ENCODE assay signal across 8 mouse cellular contexts in genomic region chr4:133423108-133423507, GRCm38 (mm10). TPM values are rescaled to one million over a fixed set of nuclear protein-coding genes. Genes with fewer than 3 reads are reported as not detected.
DNase-seq lines count a peak whose midpoint lies in the region; ATAC-seq and TF ChIP-seq lines count a peak whose summit lies in the region.

No protein-coding gene starts in this region.

- H3K4me2 ChIP-seq in hindbrain, embryonic 15.5 days, result no peak overlapping the region
- H3K4me2 ChIP-seq in limb, embryonic 13.5 days (replicated peaks), result no peak overlapping the region

- no peak overlapping the region for H3K27ac ChIP-seq in hindbrain, embryonic 15.5 days (replicated peaks)
- H3K27ac ChIP-seq in limb, embryonic 13.5 days, result peak overlapping the region; percentile 28; the same call in 1 of the 2 replicates

- peaks cover 26% of the 10 kb centered on the region for H3K4me1 ChIP-seq in G1E (ENCODE audit: insufficient read depth, low read depth, low read length)
- H3K4me1 ChIP-seq in hindbrain, embryonic 15.5 days (replicated peaks), result no peaks in the 10 kb centered on the region
- H3K4me1 ChIP-seq in limb, embryonic 13.5 days, result peaks cover 15% of the 10 kb centered on the region; the same call in 1 of the 2 replicates

- H3K4me3 ChIP-seq in G1E (ENCODE audit: low read depth, low read length), result no peak overlapping the region
- H3K4me3 ChIP-seq in hindbrain, embryonic 15.5 days, result no peak overlapping the region
- H3K4me3 ChIP-seq in limb, embryonic 13.5 days, result no peak overlapping the region

- H3K9ac ChIP-seq in hindbrain, embryonic 15.5 days, result no peak overlapping the region
- H3K9ac ChIP-seq in limb, embryonic 13.5 days, result no peak overlapping the region

- peak; percentile 48 for DNase-seq in kidney, adult 18-20 months
- no peak for DNase-seq in kidney, adult 11 months
- DNase-seq in G1E (ENCODE audit: low spot score), result peak; percentile 28

- TF ChIP-seq CTCF in G1E (IDR thresholded peaks at IDR 0.05; ENCODE audit: low read depth, low read length), result peak; percentile 93

- no peak for ATAC-seq in G1E (ENCODE audit: extremely low read depth, insufficient number of reproducible peaks, low FRiP score, poor library complexity, severe bottlenecking)
- peak; percentile 37 for ATAC-seq in common myeloid progenitor, adult 5-6 weeks (replicated peaks; ENCODE audit: low read depth, poor library complexity, severe bottlenecking)
- peak; percentile 49; the same call in 1 of the 2 replicates for ATAC-seq in hindbrain, embryonic 15.5 days (ENCODE audit: low FRiP score, low read depth)
- ATAC-seq in limb, embryonic 13.5 days (ENCODE audit: low FRiP score, low read depth), result no peak
- peak; percentile 43; the same call in 1 of the 2 replicates for ATAC-seq in neutrophil, adult 5-6 weeks (ENCODE audit: extremely low read depth, insufficient number of reproducible peaks, low FRiP score, poor library complexity, severe bottlenecking)
- ATAC-seq in activated CD4-positive, CD25-positive, alpha-beta regulatory T cell, adult 4 months, result no peak

- H3K27me3 ChIP-seq in G1E (ENCODE audit: insufficient read depth, low read length), result peaks cover 10% of the 10 kb centered on the region; the same call in 1 of the 2 replicates
- no peaks in the 10 kb centered on the region for H3K27me3 ChIP-seq in hindbrain, embryonic 15.5 days
- H3K27me3 ChIP-seq in limb, embryonic 13.5 days, result no peaks in the 10 kb centered on the region

- H3K36me3 ChIP-seq in G1E (replicated peaks), result peaks cover 59% of the 10 kb centered on the region
- peaks cover 14% of the 10 kb centered on the region; the same call in 1 of the 2 replicates for H3K36me3 ChIP-seq in hindbrain, embryonic 15.5 days
- H3K36me3 ChIP-seq in limb, embryonic 13.5 days, result peaks cover 39% of the 10 kb centered on the region

- 48% methylated on average over 6 of the region's 6 CpGs for whole genome bisulfite sequencing in hindbrain, embryonic 15.5 days
- WGBS in limb, embryonic 13.5 days, result 52% methylated on average over 6 of the region's 6 CpGs

- H3K9me3 ChIP-seq in G1E (replicated peaks), result no peaks in the 10 kb centered on the region
- no peaks in the 10 kb centered on the region for H3K9me3 ChIP-seq in hindbrain, embryonic 15.5 days
- no peaks in the 10 kb centered on the region for H3K9me3 ChIP-seq in limb, embryonic 13.5 days

RNA-seq across cellular contexts. Expression of gene Slc9a1, which starts 53.6 kb away (rescaled TPM):
- 27.3 and 30.2 TPM in 2 replicates for total RNA-seq in G1E (2014; fragmentation: Nextera tagmentation)
- total RNA-seq in G1E (2017), result 5.3 and 7.3 TPM in 2 replicates
- 37.0 and 44.6 TPM in 2 replicates for polyA plus RNA-seq in G1E (2012)
- total RNA-seq in common myeloid progenitor, adult 5-6 weeks (2017), result 9.0 and 9.7 TPM in 2 replicates
- 8.1 and 10.1 TPM in 2 replicates for polyA plus RNA-seq in hindbrain, embryonic 15.5 days (2015; fragmentation: Nextera tagmentation; extraction: Ambion mirVana)
- 8.1 and 8.8 TPM in 2 replicates for polyA plus RNA-seq in limb, embryonic 13.5 days (2015; fragmentation: Nextera tagmentation; extraction: Ambion mirVana)
- total RNA-seq in neutrophil, adult 5-6 weeks (2017), result 15.8 and 22.7 TPM in 2 replicates
- 10 to 100 TPM; 10.4 to 11.3 TPM for polyA plus RNA-seq in activated CD4-positive, CD25-positive, alpha-beta regulatory T cell, adult 4 months (2017; shearing (Covaris generic))

RNA-seq across cellular contexts. Expression of gene Tent5b, which starts 56.8 kb away (rescaled TPM):
- total RNA-seq in G1E (2014; fragmentation: Nextera tagmentation) (not detected in 2 replicates), G1E (2017) (not detected in 2 replicates)
- not detected in 2 replicates for polyA plus RNA-seq in G1E (2012)
- total RNA-seq in common myeloid progenitor, adult 5-6 weeks (2017), result not detected in 2 replicates
- polyA plus RNA-seq in hindbrain, embryonic 15.5 days (2015; fragmentation: Nextera tagmentation; extraction: Ambion mirVana), result 0.49 and 0.58 TPM in 2 replicates
- 0.87 and 0.92 TPM in 2 replicates for polyA plus RNA-seq in limb, embryonic 13.5 days (2015; fragmentation: Nextera tagmentation; extraction: Ambion mirVana)
- total RNA-seq in neutrophil, adult 5-6 weeks (2017), result 0.12 TPM in 2 replicates
- not detected for polyA plus RNA-seq in activated CD4-positive, CD25-positive, alpha-beta regulatory T cell, adult 4 months (2017; shearing (Covaris generic))

Comparison
In these comparisons a context has a peak if more than half of its experiments do, and no peak if none do; other contexts are left out.
1. ATAC-seq: peak in common myeloid progenitor, adult 5-6 weeks (single experiment), hindbrain, embryonic 15.5 days (single experiment) and neutrophil, adult 5-6 weeks (single experiment); none in G1E (single experiment), limb, embryonic 13.5 days (single experiment) and activated CD4-positive, CD25-positive, alpha-beta regulatory T cell, adult 4 months (single experiment).